Mouse (Mus musculus) midbrain, embryonic 16.5 days (tissue): Measurements from ENCODE around the gene B230104I21Rik. TPM values are rescaled to one million over a fixed set of nuclear protein-coding genes. Genes with fewer than 3 reads are reported as not detected.

ENCODE experiments used
- ATAC-seq: fragments of 200-750 bp; cut with Nextera tagmentation; 2 replicates; pipeline ENCODE4 v1.8.0; 2017; ENCODE audit warnings: moderate TSS enrichment
- H3K27ac ChIP-seq: fragments of 300-500 bp; sonication (generic); 2 replicates; pipeline ENCODE4 v1.5.1; 2014; ENCODE audit warnings: mild to moderate bottlenecking, low read length, mixed read lengths
- H3K27me3 ChIP-seq: fragments of 300-500 bp; sonication (generic); 2 replicates; pipeline ENCODE4 v1.6.1; 2014; ENCODE audit warnings: low read depth, low read length, mixed read lengths; ENCODE audit not compliant: control insufficient read depth, insufficient read depth
- H3K36me3 ChIP-seq: fragments of 300-500 bp; sonication (generic); 2 replicates; pipeline ENCODE4 v1.6.1; 2014; ENCODE audit warnings: mild to moderate bottlenecking, low read length, moderate library complexity, mixed read lengths; ENCODE audit not compliant: control insufficient read depth, insufficient read depth
- H3K4me1 ChIP-seq: fragments of 300-500 bp; sonication (generic); 2 replicates; pipeline ENCODE4 v1.6.1; 2014; ENCODE audit warnings: mild to moderate bottlenecking, low read length, mixed read lengths; ENCODE audit not compliant: control insufficient read depth, insufficient read depth
- H3K4me2 ChIP-seq: fragments of 300-500 bp; sonication (generic); 2 replicates; pipeline ENCODE4 v1.6.1; 2014; ENCODE audit warnings: mild to moderate bottlenecking, low read length, mixed read lengths
- H3K4me3 ChIP-seq: fragments of 300-500 bp; sonication (generic); 2 replicates; pipeline ENCODE4 v1.5.1; 2014; ENCODE audit warnings: low read depth, mild to moderate bottlenecking, low read length, moderate library complexity, mixed read lengths
- H3K9ac ChIP-seq: fragments of 300-500 bp; sonication (generic); 2 replicates; pipeline ENCODE4 v1.6.1; 2014; ENCODE audit warnings: low read depth, low read length, mixed read lengths
- H3K9me3 ChIP-seq: fragments of 300-500 bp; sonication (generic); replicated peaks from 2 replicates; pipeline ENCODE4 v1.6.1; 2014; ENCODE audit warnings: mild to moderate bottlenecking, low read length, mixed read lengths; ENCODE audit not compliant: control insufficient read depth, poor library complexity, severe bottlenecking
- WGBS: fragments of 180-500 bp; shearing (Covaris S2); extraction: QIAGEN DNeasy Blood & Tissue Kit; methylation state at CpG from one replicate; pipeline ENCODE4 v1.1.7; 2014; 5-methylcytosine and 5-hydroxymethylcytosine counted together
- polyA plus RNA-seq: library from polyadenylated mRNA; unstranded; fragments of >200 nt; fragmentation: Nextera tagmentation; extraction: Ambion mirVana; gene quantifications from 2 replicates; pipeline ENCODE4 v1.2.1, GENCODE M21; 2015

The B230104I21Rik gene
- polyA plus RNA-seq, 1 experiment from 2014 or later, result not detected

GRCm38 (mm10) chr4:154394123-154394722, 58.3 kb downstream of the B230104I21Rik start:
- 0 out of 2 replicates have a peak, but pooled peaks have one; percentile 44 for ATAC-seq
- no peaks in the 10 kb centered on the region for H3K27me3 ChIP-seq
- H3K4me2 ChIP-seq, result no peak overlapping the region
- no peak overlapping the region for H3K9ac ChIP-seq
- no peak overlapping the region for H3K27ac ChIP-seq
- WGBS, result 51% methylated on average over 7 of the region's 7 CpGs
- H3K4me1 ChIP-seq, result peaks cover 15% of the 10 kb centered on the region
- H3K36me3 ChIP-seq, result no peaks in the 10 kb centered on the region
- H3K9me3 ChIP-seq, result no peaks in the 10 kb centered on the region
- no peak overlapping the region for H3K4me3 ChIP-seq

GRCm38 (mm10) chr4:154396652-154397301, 60.9 kb downstream of the B230104I21Rik start:
- Histone ChIP-seq H3K4me2 (no peak overlapping the region), H3K27ac (no peak overlapping the region), H3K9ac (no peak overlapping the region), H3K4me3 (no peak overlapping the region), H3K4me1 (peaks cover 8% of the 10 kb centered on the region; the same call in 1 of the 2 replicates), H3K27me3 (no peaks in the 10 kb centered on the region), H3K9me3 (no peaks in the 10 kb centered on the region), H3K36me3 (no peaks in the 10 kb centered on the region)
- ATAC-seq, result peak; percentile 53; the same call in 1 of the 2 replicates
- 83% methylated on average over 14 of the region's 14 CpGs for WGBS

Other genes with a start within 250 kb of the B230104I21Rik start
- gene Trp73, start 195.9 kb upstream of the B230104I21Rik start, polyA plus RNA-seq, result 0.90 and 1.1 TPM in 2 replicates
- gene Wrap73, start 193.8 kb upstream of the B230104I21Rik start, polyA plus RNA-seq, result 43.5 and 45.6 TPM in 2 replicates
- gene Tprgl, start 175.5 kb upstream of the B230104I21Rik start, polyA plus RNA-seq, result 214 and 223 TPM in 2 replicates
- 9.3 and 10.6 TPM in 2 replicates for gene Megf6, start 165.4 kb upstream of the B230104I21Rik start, polyA plus RNA-seq
- 1.1 and 1.6 TPM in 2 replicates for gene Arhgef16, start 34.5 kb upstream of the B230104I21Rik start, polyA plus RNA-seq